Mouse (Mus musculus) intestine, embryonic 15.5 days (tissue): Measurements from ENCODE around the gene Rdm1. TPM values are rescaled to one million over a fixed set of nuclear protein-coding genes. Genes with fewer than 3 reads are reported as not detected.
"Not testable (repeated sequence)": the region's sequence is repeated elsewhere in the genome, so short reads cannot be mapped to it uniquely, and the experiment has no call there.

Source experiments
- ATAC-seq: fragments of 200-750 bp; cut with Nextera tagmentation; 2 replicates; pipeline ENCODE4 v1.8.0; 2017; ENCODE audit warnings: moderate TSS enrichment, moderate library complexity
- H3K27ac ChIP-seq: fragments of 300-500 bp; sonication (generic); 2 replicates; pipeline ENCODE4 v1.5.1; 2015; ENCODE audit warnings: mild to moderate bottlenecking, inconsistent platforms
- H3K27me3 ChIP-seq: fragments of 300-500 bp; sonication (generic); replicated peaks from 2 replicates; pipeline ENCODE4 v1.6.1; 2015; ENCODE audit warnings: inconsistent platforms
- H3K36me3 ChIP-seq: fragments of 300-500 bp; sonication (generic); 2 replicates; pipeline ENCODE4 v1.6.1; 2015; ENCODE audit warnings: inconsistent platforms
- H3K4me1 ChIP-seq: fragments of 300-500 bp; sonication (generic); replicated peaks from 2 replicates; pipeline ENCODE4 v1.6.1; 2015; ENCODE audit warnings: inconsistent platforms
- H3K4me2 ChIP-seq: fragments of 300-500 bp; sonication (generic); replicated peaks from 2 replicates; pipeline ENCODE4 v1.6.1; 2015; ENCODE audit warnings: mild to moderate bottlenecking, inconsistent platforms
- H3K4me3 ChIP-seq: fragments of 300-500 bp; sonication (generic); replicated peaks from 2 replicates; pipeline ENCODE4 v1.5.1; 2015; ENCODE audit warnings: inconsistent platforms
- H3K9ac ChIP-seq: fragments of 300-500 bp; sonication (generic); 2 replicates; pipeline ENCODE4 v1.6.1; 2015; ENCODE audit warnings: inconsistent platforms
- H3K9me3 ChIP-seq: fragments of 300-500 bp; sonication (generic); 2 replicates; pipeline ENCODE4 v1.6.1; 2016; ENCODE audit warnings: inconsistent platforms
- WGBS: fragments of 180-500 bp; shearing (Covaris S2); methylation state at CpG from one replicate; pipeline ENCODE4 v1.1.7; 2015; 5-methylcytosine and 5-hydroxymethylcytosine counted together
- polyA plus RNA-seq: library from polyadenylated mRNA; unstranded; fragments of >200 nt; fragmentation: Nextera tagmentation; extraction: Ambion mirVana; gene quantifications from 2 replicates; pipeline ENCODE4 v1.2.1, GENCODE M21; 2015

Gene Rdm1
- polyA plus RNA-seq, 1 experiment from 2014 or later, result 34.5 TPM

GRCm38 (mm10) chr11:101602491-101602890 lies 24.5 kb upstream of the Rdm1 start:
- H3K27me3 ChIP-seq, result no peaks in the 10 kb centered on the region; the same call in 1 of the 2 replicates
- H3K27ac ChIP-seq, result no peak overlapping the region
- no peak overlapping the region for H3K9ac ChIP-seq
- ATAC-seq, result no peak
- no peak overlapping the region for H3K4me2 ChIP-seq
- no peaks in the 10 kb centered on the region for H3K9me3 ChIP-seq
- no peak overlapping the region for H3K4me3 ChIP-seq
- H3K36me3 ChIP-seq, result no peaks in the 10 kb centered on the region
- no peaks in the 10 kb centered on the region for H3K4me1 ChIP-seq
- WGBS, result 8% methylated on average over 3 of the region's 3 CpGs

GRCm38 (mm10) chr11:101604116-101604515 lies 22.9 kb upstream of the Rdm1 start:
- 0 out of 2 replicates have a peak overlapping the region, but pooled peaks have one; percentile 22 for H3K4me3 ChIP-seq
- no peaks in the 10 kb centered on the region for H3K9me3 ChIP-seq

GRCm38 (mm10) chr11:101604531-101605453 lies 22.2 kb upstream of the Rdm1 start:
- H3K9me3 ChIP-seq, H3K9ac ChIP-seq, H3K27me3 ChIP-seq, H3K36me3 ChIP-seq, H3K4me1 ChIP-seq: not testable (repeated sequence)
- H3K4me3 ChIP-seq, result peak overlapping the region; percentile 22; the same call in 1 of the 2 replicates
- H3K4me2 ChIP-seq, result peak overlapping the region; percentile 54
- ATAC-seq, result peak; percentile 92
- WGBS, result under 1% methylated on average over 30 of the region's 30 CpGs
- peak overlapping the region; percentile 77 for H3K27ac ChIP-seq

More at GRCm38 (mm10) chr11:101604116-101604515, 22.9 kb upstream of the Rdm1 start:
- no peaks in the 10 kb centered on the region for H3K36me3 ChIP-seq
- peak overlapping the region; percentile 54; the same call in 1 of the 2 replicates for H3K4me2 ChIP-seq
- WGBS, result 6% methylated on average over 3 of the region's 3 CpGs
- H3K27ac ChIP-seq, result no peak overlapping the region
- no peaks in the 10 kb centered on the region; the same call in 1 of the 2 replicates for H3K27me3 ChIP-seq
- H3K4me1 ChIP-seq, result no peaks in the 10 kb centered on the region
- no peak for ATAC-seq
- H3K9ac ChIP-seq, result no peak overlapping the region

- not testable (repeated sequence) for ATAC-seq, H3K9me3 ChIP-seq, H3K4me2 ChIP-seq, H3K27ac ChIP-seq, H3K9ac ChIP-seq, H3K4me3 ChIP-seq, H3K36me3 ChIP-seq, H3K4me1 ChIP-seq, H3K27me3 ChIP-seq
- WGBS, result 89% methylated on average over 4 of the region's 4 CpGs
Observed at GRCm38 (mm10) chr11:101607134-101607533, 19.9 kb upstream of the Rdm1 start.

GRCm38 (mm10) chr11:101610445-101610844 lies 16.6 kb upstream of the Rdm1 start:
- ATAC-seq, result peak; percentile 63; the same call in 1 of the 2 replicates
- H3K4me2 ChIP-seq, result no peak overlapping the region
- no peak overlapping the region for H3K4me3 ChIP-seq

GRCm38 (mm10) chr11:101613596-101613995 lies 13.4 kb upstream of the Rdm1 start:
- H3K27ac ChIP-seq, result no peak overlapping the region
- ATAC-seq, result no peak

More at GRCm38 (mm10) chr11:101610445-101610844, 16.6 kb upstream of the Rdm1 start:
- 0 out of 2 replicates have a peak, but pooled peaks cover 7% of the 10 kb centered on the region for H3K4me1 ChIP-seq
- no peaks in the 10 kb centered on the region for H3K9me3 ChIP-seq
- no peaks in the 10 kb centered on the region for H3K27me3 ChIP-seq
- H3K36me3 ChIP-seq, result no peaks in the 10 kb centered on the region
- no peak overlapping the region for H3K9ac ChIP-seq
- no peak overlapping the region for H3K27ac ChIP-seq
- 19% methylated on average over 11 of the region's 11 CpGs for WGBS

GRCm38 (mm10) chr11:101614116-101614515 lies 12.9 kb upstream of the Rdm1 start:
- H3K36me3 ChIP-seq, result no peaks in the 10 kb centered on the region
- no peak overlapping the region for H3K27ac ChIP-seq
- no peak for ATAC-seq
- H3K27me3 ChIP-seq, result no peaks in the 10 kb centered on the region
- no peak overlapping the region for H3K4me3 ChIP-seq
- H3K4me2 ChIP-seq, result no peak overlapping the region
- WGBS, result 75% methylated on average over 4 of the region's 4 CpGs
- no peaks in the 10 kb centered on the region for H3K9me3 ChIP-seq
- peaks cover 13% of the 10 kb centered on the region; the same call in 1 of the 2 replicates for H3K4me1 ChIP-seq
- no peak overlapping the region for H3K9ac ChIP-seq

More at GRCm38 (mm10) chr11:101613596-101613995, 13.4 kb upstream of the Rdm1 start:
- no peaks in the 10 kb centered on the region for H3K9me3 ChIP-seq
- H3K9ac ChIP-seq, result no peak overlapping the region
- H3K4me2 ChIP-seq, result no peak overlapping the region
- H3K36me3 ChIP-seq, result no peaks in the 10 kb centered on the region
- peaks cover 13% of the 10 kb centered on the region; the same call in 1 of the 2 replicates for H3K4me1 ChIP-seq
- 70% methylated on average over 6 of the region's 6 CpGs for WGBS
- H3K4me3 ChIP-seq, result no peak overlapping the region
- H3K27me3 ChIP-seq, result no peaks in the 10 kb centered on the region

GRCm38 (mm10) chr11:101615380-101615779 lies 11.6 kb upstream of the Rdm1 start:
- WGBS, result 75% methylated on average over 6 of the region's 6 CpGs
- ATAC-seq, result no peak
- Histone ChIP-seq H3K9ac (no peak overlapping the region), H3K4me3 (no peak overlapping the region), H3K27ac (no peak overlapping the region), H3K9me3 (no peaks in the 10 kb centered on the region), H3K36me3 (no peaks in the 10 kb centered on the region), H3K4me2 (no peak overlapping the region), H3K27me3 (no peaks in the 10 kb centered on the region), H3K4me1 (peaks cover 12% of the 10 kb centered on the region; the same call in 1 of the 2 replicates)

GRCm38 (mm10) chr11:101616104-101616503 lies 10.9 kb upstream of the Rdm1 start:
- no peak overlapping the region for H3K9ac ChIP-seq
- no peak overlapping the region for H3K27ac ChIP-seq
- no peaks in the 10 kb centered on the region for H3K36me3 ChIP-seq
- H3K4me2 ChIP-seq, result no peak overlapping the region
- H3K4me1 ChIP-seq, result peaks cover 6% of the 10 kb centered on the region; the same call in 1 of the 2 replicates
- H3K9me3 ChIP-seq, result no peaks in the 10 kb centered on the region
- no peaks in the 10 kb centered on the region for H3K27me3 ChIP-seq
- 93% methylated on average over 8 of the region's 8 CpGs for WGBS
- ATAC-seq, result no peak
- no peak overlapping the region for H3K4me3 ChIP-seq

GRCm38 (mm10) chr11:101616948-101617767 lies 9.8 kb upstream of the Rdm1 start:
- ATAC-seq, result 0 out of 2 replicates have a peak, but pooled peaks have one; percentile 24
- WGBS, result 26% methylated on average over 18 of the region's 18 CpGs
- Histone ChIP-seq H3K36me3 (no peaks in the 10 kb centered on the region), H3K27me3 (no peaks in the 10 kb centered on the region), H3K9me3 (no peaks in the 10 kb centered on the region), H3K9ac (no peak overlapping the region), H3K4me1 (peaks cover 6% of the 10 kb centered on the region; the same call in 1 of the 2 replicates), H3K4me2 (no peak overlapping the region), H3K27ac (no peak overlapping the region), H3K4me3 (no peak overlapping the region)

- WGBS, result 15% methylated on average over 8 of the region's 8 CpGs
- H3K4me2 ChIP-seq, result peak overlapping the region; percentile 35; the same call in 1 of the 2 replicates
- H3K9ac ChIP-seq, result no peak overlapping the region
- no peaks in the 10 kb centered on the region for H3K36me3 ChIP-seq
- peaks cover 6% of the 10 kb centered on the region; the same call in 1 of the 2 replicates for H3K4me1 ChIP-seq
- peak; percentile 78 for ATAC-seq
- H3K4me3 ChIP-seq, result no peak overlapping the region
- no peaks in the 10 kb centered on the region for H3K9me3 ChIP-seq
- H3K27ac ChIP-seq, result no peak overlapping the region
- no peaks in the 10 kb centered on the region for H3K27me3 ChIP-seq
Observed at GRCm38 (mm10) chr11:101617849-101618248, 9.1 kb upstream of the Rdm1 start.

GRCm38 (mm10) chr11:101618596-101618995 lies 8.4 kb upstream of the Rdm1 start:
- Histone ChIP-seq H3K27me3 (no peaks in the 10 kb centered on the region), H3K36me3 (no peaks in the 10 kb centered on the region), H3K9ac (no peak overlapping the region), H3K4me1 (peaks cover 6% of the 10 kb centered on the region; the same call in 1 of the 2 replicates), H3K4me3 (no peak overlapping the region), H3K9me3 (no peaks in the 10 kb centered on the region), H3K27ac (no peak overlapping the region), H3K4me2 (no peak overlapping the region)
- ATAC-seq, result no peak
- 77% methylated on average over 3 of the region's 3 CpGs for WGBS
